Mouse (Mus musculus) liver, postnatal 0 days (tissue): ENCODE measurements at regions not wholly inside any gene's neighbourhood (a gene's known extent, or its start where the extent isn't known, plus 50 kb on each side); places are given as distances from the start of the nearest gene placed in this dataset.

Experiments
- CTCF ChIP-seq: sonication (generic); IDR thresholded peaks from 2 replicates; pipeline ENCODE4 v1.5.1; 2016; ENCODE audit warnings: antibody characterized with exemption, low read depth
- EP300 ChIP-seq: IDR thresholded peaks from 2 replicates; pipeline ENCODE4 v1.6.1; 2016; ENCODE audit warnings: antibody characterized with exemption, low read depth, mild to moderate bottlenecking

DNA sequence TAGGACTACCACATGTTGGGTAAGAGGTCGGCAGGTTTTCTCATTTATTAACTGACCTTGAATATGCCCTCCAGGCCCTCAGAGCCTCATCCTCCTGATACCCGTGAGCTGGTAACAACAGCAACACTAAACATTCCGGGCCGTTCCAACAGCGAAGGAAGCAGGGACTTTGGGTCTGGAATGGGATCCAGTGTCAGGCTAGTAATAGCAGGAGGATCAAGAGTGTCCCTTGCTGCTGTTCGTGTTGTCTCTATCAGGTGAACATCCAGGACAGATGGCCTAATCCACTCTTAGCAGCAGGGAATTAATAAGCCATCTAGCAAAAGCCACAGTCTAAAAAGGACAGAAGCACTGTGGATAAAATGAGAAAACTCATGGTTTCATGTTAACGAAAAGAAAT lies 106.7 kb downstream of the Cpeb2 start:
- TF ChIP-seq CTCF: no peak
- TF ChIP-seq EP300: no peak
